Mouse (Mus musculus) midbrain, embryonic 11.5 days (tissue): ENCODE measurements at regions not wholly inside any gene's neighbourhood (a gene's known extent, or its start where the extent isn't known, plus 50 kb on each side); places are given as distances from the start of the nearest gene placed in this dataset. TPM values are rescaled to one million over a fixed set of nuclear protein-coding genes. Genes with fewer than 3 reads are reported as not detected.

Experiments used
- ATAC-seq: fragments of 200-750 bp; cut with Nextera tagmentation; 2 replicates; pipeline ENCODE4 v1.8.0; 2017; ENCODE audit warnings: moderate TSS enrichment, moderate library complexity; ENCODE audit not compliant: low FRiP score
- DNase-seq: peaks from one replicate; pipeline ENCODE4 v3.0.0; 2015; ENCODE audit warnings: low spot score; ENCODE audit errors: missing footprints
- H3K27ac ChIP-seq: fragments of 300-500 bp; sonication (generic); 2 replicates; pipeline ENCODE4 v1.5.1; 2014; ENCODE audit warnings: low read depth, low read length
- H3K27me3 ChIP-seq: fragments of 300-500 bp; sonication (generic); 2 replicates; pipeline ENCODE4 v1.6.1; 2014; ENCODE audit warnings: mild to moderate bottlenecking, low read length, moderate library complexity, mixed read lengths; ENCODE audit not compliant: control insufficient read depth, insufficient read depth
- H3K36me3 ChIP-seq: fragments of 300-500 bp; sonication (generic); 2 replicates; pipeline ENCODE4 v1.6.1; 2014; ENCODE audit warnings: mild to moderate bottlenecking, low read length, moderate library complexity, mixed read lengths; ENCODE audit not compliant: control insufficient read depth, insufficient read depth
- H3K4me1 ChIP-seq: fragments of 300-500 bp; sonication (generic); 2 replicates; pipeline ENCODE4 v1.6.1; 2014; ENCODE audit warnings: low read length; ENCODE audit not compliant: control insufficient read depth, insufficient read depth
- H3K4me2 ChIP-seq: fragments of 300-500 bp; sonication (generic); 2 replicates; pipeline ENCODE4 v1.6.1; 2014; ENCODE audit warnings: mild to moderate bottlenecking, moderate library complexity
- H3K4me3 ChIP-seq: fragments of 300-500 bp; sonication (generic); 2 replicates; pipeline ENCODE4 v1.5.1; 2014; ENCODE audit warnings: low read depth, low read length
- H3K9ac ChIP-seq: fragments of 300-500 bp; sonication (generic); 2 replicates; pipeline ENCODE4 v1.6.1; 2014; ENCODE audit warnings: low read length
- H3K9me3 ChIP-seq: fragments of 300-500 bp; sonication (generic); 2 replicates; pipeline ENCODE4 v1.6.1; 2016; ENCODE audit warnings: low read length; ENCODE audit not compliant: control insufficient read depth
- WGBS: fragments of 180-500 bp; shearing (Covaris S2); extraction: QIAGEN DNeasy Blood & Tissue Kit; methylation state at CpG from one replicate; pipeline ENCODE4 v1.1.7; 2014; 5-methylcytosine and 5-hydroxymethylcytosine counted together
- microRNA-seq: library from miRNA; unstranded; fragments of <30 nt; microRNA quantifications from one replicate; pipeline ENCODE4, GENCODE M21; 2017

DNA sequence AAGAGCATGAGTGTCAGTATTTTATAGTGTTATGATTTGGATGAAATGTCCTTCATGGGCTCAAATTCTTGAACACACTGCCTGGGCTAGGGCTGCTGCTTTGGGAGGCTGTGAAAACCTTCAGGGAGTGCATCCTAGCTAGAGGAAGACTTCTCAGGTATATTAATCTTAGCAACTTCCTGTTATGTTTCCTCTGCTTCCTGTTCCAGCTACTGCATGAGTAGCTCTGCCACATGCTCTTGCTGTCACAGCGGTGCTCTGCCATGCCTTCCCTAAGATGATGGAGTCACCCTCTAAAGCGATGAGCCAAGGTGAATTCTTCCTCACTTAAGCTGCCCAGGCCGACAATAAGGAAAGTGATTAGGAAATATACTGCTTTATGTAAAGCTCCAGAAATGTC, 60.1 kb upstream of the Pitrm1 start:
- Histone ChIP-seq H3K9ac (no peak overlapping the region), H3K27ac (no peak overlapping the region), H3K4me1 (no peaks in the 10 kb centered on the region), H3K4me3 (no peak overlapping the region), H3K27me3 (no peaks in the 10 kb centered on the region), H3K36me3 (no peaks in the 10 kb centered on the region), H3K9me3 (no peaks in the 10 kb centered on the region), H3K4me2 (no peak overlapping the region)
- ATAC-seq: no peak
- WGBS: 93% methylated on average over 3 of the region's 3 CpGs
- no peak for DNase-seq

DNA sequence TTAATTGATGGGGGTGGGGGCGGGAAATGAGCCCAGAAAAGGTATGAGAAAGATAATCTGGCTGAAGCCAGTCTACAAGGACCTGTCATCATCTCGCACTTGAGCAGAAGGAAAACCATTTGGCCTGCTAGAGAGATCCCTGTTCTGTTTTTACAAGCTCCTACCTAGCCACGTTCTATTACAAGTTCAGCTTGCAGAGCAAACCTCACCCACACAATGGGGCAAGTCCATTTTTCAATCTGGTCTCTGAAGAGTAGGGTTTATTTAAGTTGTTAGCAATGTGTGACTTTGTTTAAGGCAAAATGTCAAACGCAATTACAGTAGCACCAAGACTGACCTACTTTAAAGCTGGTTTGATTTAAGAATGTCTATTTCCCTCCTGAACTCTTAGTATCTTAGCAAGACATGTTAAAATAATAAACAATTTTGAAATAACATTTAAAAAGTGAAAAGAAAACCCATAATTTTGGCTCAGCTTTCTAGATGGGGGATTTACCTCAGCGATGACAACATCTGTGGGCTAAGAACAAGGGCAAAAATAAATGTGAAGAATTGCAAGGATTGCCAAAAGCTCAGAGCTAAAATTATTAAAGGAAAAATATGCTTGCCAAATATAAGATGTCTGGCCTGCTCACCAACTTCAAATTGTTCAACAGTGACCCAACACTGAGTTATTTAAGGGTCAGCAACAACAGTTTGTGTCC, 54.9 kb upstream of the Pitrm1 start:
- Histone ChIP-seq H3K27me3 (no peaks in the 10 kb centered on the region), H3K9ac (no peak overlapping the region), H3K4me3 (no peak overlapping the region), H3K27ac (no peak overlapping the region), H3K36me3 (no peaks in the 10 kb centered on the region), H3K4me1 (no peaks in the 10 kb centered on the region), H3K9me3 (no peaks in the 10 kb centered on the region), H3K4me2 (no peak overlapping the region)
- ATAC-seq: no peak
- DNase-seq: no peak
- 85% methylated on average over 5 of the region's 5 CpGs for WGBS

Small RNA genes in the stretch of these regions (microRNA-seq; reads per million reads assigned to microRNA genes)
- gene Gm26259: not detected
